Mouse (Mus musculus) common myeloid progenitor, adult 5-6 weeks (primary cell): ENCODE measurements around the gene D1Ertd622e. TPM values are rescaled to one million over a fixed set of nuclear protein-coding genes. Genes with fewer than 3 reads are reported as not detected.
A peak's percentile ranks its signal among the peaks of the same experiment; 100 is the strongest.

ENCODE experiments used
- ATAC-seq: replicated peaks from 2 replicates; pipeline ENCODE4 v1.8.0; 2016; ENCODE audit warnings: low read depth, mild to moderate bottlenecking, moderate TSS enrichment, inconsistent platforms; ENCODE audit not compliant: poor library complexity, severe bottlenecking
- total RNA-seq: library from RNA; stranded (forward); fragments of 200-1000, 187-1606 nt; gene quantifications from 2 replicates; pipeline ENCODE4 v1.2.3, GENCODE M21; 2017

The D1Ertd622e gene
- total RNA-seq: 34.8 and 39.5 TPM in 2 replicates

GRCm38 (mm10) chr1:97661406-97662241 is at the start of gene D1Ertd622e:
Gene D1Ertd622e, minus strand, starts transcription at chr1:97662074.
- peak; percentile 30 for ATAC-seq

GRCm38 (mm10) chr1:97710520-97710919 is 48.6 kb upstream of the D1Ertd622e start:
- no peak for ATAC-seq

GRCm38 (mm10) chr1:97705389-97705788 is 43.5 kb upstream of the D1Ertd622e start:
- ATAC-seq: peak; percentile 79

- ATAC-seq: no peak
Observed at GRCm38 (mm10) chr1:97704646-97705045, 42.8 kb upstream of the D1Ertd622e start.

DNA sequence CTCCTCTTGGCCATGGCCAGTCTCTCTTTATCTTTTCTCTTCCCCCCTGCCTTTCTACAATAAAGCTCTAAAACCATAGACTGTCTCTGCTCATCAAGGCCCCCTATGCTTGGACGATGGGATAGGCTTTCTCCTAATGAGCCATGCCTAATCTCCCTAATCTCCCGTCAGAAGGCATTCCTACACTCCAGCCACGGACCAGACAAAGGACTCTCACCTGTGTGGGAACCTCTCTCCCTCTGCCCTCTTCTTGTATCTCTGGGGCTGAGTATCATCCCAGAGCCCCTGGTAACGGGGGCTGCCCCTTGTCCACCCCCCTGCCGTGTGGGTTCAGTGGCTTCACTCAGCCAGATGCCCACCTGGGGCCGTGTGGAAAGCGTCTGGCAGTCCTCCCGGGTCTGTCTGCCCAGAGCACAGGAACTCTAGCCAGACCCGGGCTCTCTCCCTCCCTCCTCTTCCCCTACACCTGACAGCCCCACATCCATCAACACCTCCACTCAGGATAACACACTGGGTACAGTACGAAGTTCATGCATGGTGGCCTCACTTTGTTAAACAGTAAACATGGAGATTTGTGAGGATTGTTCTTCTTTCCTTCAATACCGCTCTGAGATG is 37.2 kb upstream of the D1Ertd622e start:
- no peak for ATAC-seq

DNA sequence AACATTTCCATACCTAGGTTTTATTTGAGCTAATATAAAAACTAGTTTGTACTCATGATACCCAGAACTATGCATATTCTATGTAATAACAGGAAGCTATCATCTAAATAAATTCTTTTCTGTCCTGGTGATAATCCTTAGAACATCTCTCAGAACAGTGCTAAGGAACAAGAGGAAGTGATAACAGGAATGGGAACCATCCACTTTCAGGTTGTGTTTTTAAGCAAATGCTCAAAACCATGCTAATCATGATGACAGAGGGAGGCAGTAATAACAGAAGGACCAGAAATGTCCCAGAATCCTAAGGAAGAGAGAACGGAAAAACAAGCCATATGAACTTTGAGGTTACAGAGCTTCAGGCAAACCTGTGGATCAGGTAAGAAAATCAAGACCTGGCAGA is 35.4 kb upstream of the D1Ertd622e start:
- no peak for ATAC-seq

DNA sequence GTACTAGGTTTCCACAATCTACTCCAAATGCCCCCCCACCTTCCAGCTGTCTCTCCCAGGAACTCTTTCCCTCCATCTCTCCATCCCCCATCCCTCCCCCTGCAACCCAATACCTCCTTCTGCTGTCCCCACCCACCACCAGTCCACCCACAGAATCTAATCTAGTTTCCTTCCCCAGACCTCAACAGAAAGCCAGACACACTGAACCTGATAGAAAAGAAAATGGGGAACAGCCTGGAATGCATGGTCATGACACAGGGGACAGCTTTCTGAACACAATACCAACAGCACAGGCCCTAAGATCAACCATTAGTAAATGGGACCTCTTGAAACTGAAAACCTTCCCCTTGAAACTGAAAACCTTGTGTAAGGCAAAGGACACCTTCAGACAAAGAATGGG is 32.0 kb upstream of the D1Ertd622e start:
- ATAC-seq: peak; percentile 94

DNA sequence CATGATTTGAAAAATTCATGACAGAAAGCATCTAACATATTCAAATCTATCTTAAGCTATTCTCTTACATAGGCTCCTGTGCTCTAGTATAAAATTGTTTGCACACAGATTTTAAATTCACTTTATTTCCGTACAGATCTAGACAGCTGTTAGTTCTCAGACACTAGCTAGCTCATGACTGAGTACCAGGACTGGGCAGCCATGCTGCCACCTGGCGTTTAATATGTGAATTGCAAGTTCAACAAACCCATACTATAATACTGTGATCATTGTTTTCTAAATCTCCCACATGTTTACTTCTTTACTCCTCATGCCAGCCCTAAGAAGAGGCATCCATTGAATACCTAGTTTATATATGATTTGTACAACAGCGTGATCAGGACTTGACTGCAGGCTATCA is 26.9 kb upstream of the D1Ertd622e start:
- ATAC-seq: peak; percentile 93

GRCm38 (mm10) chr1:97676526-97677177 is 14.8 kb upstream of the D1Ertd622e start:
- ATAC-seq: 0 out of 2 replicates have a peak, but pooled peaks have one; percentile 40

DNA sequence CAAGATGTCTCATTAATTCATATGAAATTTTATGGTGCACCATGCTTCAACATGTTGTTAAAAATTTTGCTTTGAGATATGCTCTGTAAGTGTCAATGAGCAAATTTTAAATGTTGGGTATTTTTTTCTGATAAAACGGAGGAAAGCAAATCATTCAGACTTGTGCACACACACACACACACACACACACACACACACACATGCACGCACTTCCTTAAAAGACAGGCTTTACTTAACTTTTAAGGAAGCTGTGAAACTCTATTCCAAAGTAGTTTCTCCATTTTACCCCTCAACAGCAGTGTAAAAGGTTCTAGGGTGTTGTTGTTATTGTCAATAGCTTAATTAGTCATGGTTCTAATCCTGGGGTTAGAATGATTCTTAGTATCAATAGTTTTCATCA is 14.2 kb upstream of the D1Ertd622e start:
- peak; percentile 82 for ATAC-seq

DNA sequence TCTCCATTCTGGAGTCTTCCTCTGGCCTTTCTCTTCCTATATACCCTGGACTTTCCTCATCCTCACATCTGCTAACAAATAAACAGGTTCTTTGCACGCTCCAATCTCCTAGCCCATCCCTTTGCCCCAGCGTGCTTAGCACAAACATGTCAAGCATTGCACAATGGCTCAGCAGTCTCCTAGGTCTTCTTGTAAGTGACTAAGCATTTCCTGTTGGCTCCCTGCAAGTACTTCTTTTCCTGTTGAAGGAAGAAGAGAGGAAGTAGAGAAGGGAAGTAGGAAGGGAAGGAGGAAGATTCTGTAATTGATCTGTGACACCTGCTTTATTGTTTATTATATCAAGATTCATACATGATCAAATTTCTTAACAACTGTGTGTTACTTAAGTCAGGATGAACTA is 11.0 kb upstream of the D1Ertd622e start:
- ATAC-seq: peak; percentile 89

- ATAC-seq: no peak
Observed at GRCm38 (mm10) chr1:97667288-97667687, 5.4 kb upstream of the D1Ertd622e start.

DNA sequence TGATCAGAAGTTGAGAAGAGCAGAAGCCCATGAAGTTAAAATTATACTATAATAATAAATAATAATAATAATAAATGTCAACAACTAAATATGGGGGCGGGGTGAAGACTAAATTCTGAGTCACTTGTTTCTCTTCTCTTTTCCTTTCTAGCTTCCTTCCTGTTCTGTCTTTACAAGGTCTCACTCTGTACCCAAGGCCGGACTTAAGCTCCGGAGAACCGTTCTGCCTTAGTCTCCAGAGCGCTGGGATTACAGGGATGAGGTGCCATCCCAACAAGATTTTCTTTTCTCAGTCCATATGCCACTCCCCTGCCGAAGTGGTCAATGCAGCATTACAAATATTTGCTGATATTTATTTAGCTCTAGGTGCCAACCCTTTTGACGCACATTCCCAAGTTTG is 450 bp upstream of the D1Ertd622e start:
- no peak for ATAC-seq

GRCm38 (mm10) chr1:97660687-97661405 is 1.0 kb downstream of the D1Ertd622e start:
- peak; percentile 49 for ATAC-seq

DNA sequence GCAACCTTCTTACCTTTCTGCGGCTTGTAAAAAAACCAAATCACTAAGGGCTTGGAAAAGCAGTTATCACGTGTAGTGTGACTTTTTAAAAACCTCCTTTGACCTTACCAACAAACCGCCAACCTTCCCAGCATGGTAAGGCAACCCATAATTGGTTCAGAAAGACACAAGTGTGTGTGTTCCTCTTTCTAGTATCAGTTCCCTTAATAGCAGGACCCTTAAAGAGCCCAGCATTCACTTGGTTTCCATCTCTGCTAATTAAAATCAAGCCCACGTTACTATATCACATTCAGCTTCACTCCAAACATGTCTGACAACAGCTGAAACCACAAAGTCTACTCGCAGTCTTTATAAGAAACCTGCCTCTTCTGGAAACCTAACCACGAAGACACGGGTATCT is 2.5 kb downstream of the D1Ertd622e start:
- peak; percentile 64 for ATAC-seq

DNA sequence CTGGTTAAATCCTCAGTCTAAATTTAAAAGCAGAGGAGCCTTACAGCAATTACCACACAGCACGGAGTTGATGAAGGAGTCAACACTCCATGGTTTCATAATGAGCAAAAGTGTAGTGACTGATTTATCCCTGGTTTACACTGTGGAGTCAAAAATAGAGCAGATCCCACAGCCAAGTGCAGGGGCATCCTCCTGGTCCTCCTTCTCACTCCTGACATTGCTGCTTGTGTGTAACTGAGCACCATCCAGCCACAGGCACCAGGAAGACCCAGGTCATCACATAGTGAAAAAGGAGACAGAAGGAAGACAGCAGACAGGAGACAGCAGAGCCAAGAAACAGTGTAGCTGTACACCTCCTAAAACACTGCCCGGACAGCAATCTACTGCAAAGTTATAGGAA is 4.1 kb downstream of the D1Ertd622e start:
- ATAC-seq: no peak

- no peak for ATAC-seq
Observed at GRCm38 (mm10) chr1:97657201-97657600, 4.7 kb downstream of the D1Ertd622e start.

- no peak for ATAC-seq
Observed at GRCm38 (mm10) chr1:97654397-97654975, 7.4 kb downstream of the D1Ertd622e start.

- no peak; the same call in 1 of the 2 replicates for ATAC-seq
Observed at GRCm38 (mm10) chr1:97650553-97651123, 11.2 kb downstream of the D1Ertd622e start.

GRCm38 (mm10) chr1:97650072-97650471 is 11.8 kb downstream of the D1Ertd622e start:
- ATAC-seq: peak; percentile 73
